19 mouse cellular contexts compared by ENCODE assay signal in the genomic region with DNA sequence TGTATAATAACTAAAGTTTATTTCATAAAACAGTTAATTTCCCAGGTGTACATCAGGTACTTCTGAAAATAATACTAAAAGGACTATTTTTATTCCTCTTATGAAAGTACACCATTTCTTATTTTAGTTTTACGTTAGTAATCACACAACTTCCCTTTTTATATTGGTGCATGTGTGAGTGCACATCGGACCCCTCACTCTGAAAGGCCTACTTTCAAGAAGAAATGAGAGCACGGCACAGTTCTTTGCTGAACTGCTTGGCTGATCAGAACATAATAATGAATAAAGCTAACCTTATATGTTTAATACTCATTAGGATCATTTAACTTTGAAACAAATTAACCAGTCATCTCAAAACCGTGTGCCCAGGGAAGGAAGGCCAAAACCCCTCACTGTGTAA. TPM values are rescaled to one million over a fixed set of nuclear protein-coding genes. Genes with fewer than 3 reads are reported as not detected.
DNase-seq lines count a peak whose midpoint lies in the region; TF ChIP-seq lines count a peak whose summit lies in the region.
"Had no signal": no experiment of that assay in that cellular context is flagged by ENCODE, and none has a peak within 500 bp of the region (broad histone marks: within the 10 kb centered on the region; RNA-seq: fewer than 3 reads in every experiment).

No protein-coding gene starts in this region.

- TF ChIP-seq CTCF in layer of hippocampus, adult 2 months (conservative IDR thresholded peaks at IDR 0.05), result no peak

- H3K27ac ChIP-seq in layer of hippocampus, adult 2 months, result peak overlapping the region; percentile 92; the same call in 1 of the 2 replicates
- H3K27ac ChIP-seq: embryonic facial prominence, embryonic 12.5 days; forebrain, embryonic 15.5 days; heart, embryonic 10.5 days; hindbrain, embryonic 13.5 days; hindbrain, postnatal 0 days had no signal

- no peak for DNase-seq in layer of hippocampus, adult 2 months (ENCODE audit: low spot score in 2 of 2)
- DNase-seq in layer of hippocampus, postnatal 36 days, result no peak
- DNase-seq in spleen, postnatal 36 days (ENCODE audit: low spot score in 2 of 2), result peak; percentile 49 to 51
- no peak for DNase-seq in spleen, postnatal 14 days (ENCODE audit: low spot score in 2 of 2)
- peak; percentile 55 for DNase-seq in MEL-GATA-1-ER (ENCODE audit: extremely low read depth, low read depth)
- DNase-seq in urinary bladder, postnatal 25 days (ENCODE audit: low spot score), result no peak
- DNase-seq in embryo, embryonic 10 days (ENCODE audit: low spot score), result no peak
- DNase-seq: adrenal gland, adult 2 months; adrenal gland, postnatal 25 days; cerebellum, adult 18-20 months; cerebellum, adult 9-11 months; gastrocnemius, postnatal 25 days; heart, postnatal 10 days; heart, postnatal 4 days had no signal

- no peak overlapping the region; the same call in 1 of the 2 replicates for H3K4me3 ChIP-seq in layer of hippocampus, adult 2 months
- H3K4me3 ChIP-seq: embryonic facial prominence, embryonic 12.5 days; forebrain, embryonic 15.5 days; heart, embryonic 10.5 days; hindbrain, embryonic 13.5 days had no signal

RNA-seq across cellular contexts. Expression of a gene that starts 4.4 kb away (rescaled TPM):
- 100 to 1,000 TPM in 1 of 2 experiments, 10 to 100 TPM in 1; 94.6 to 101 TPM for total RNA-seq in layer of hippocampus, adult 2 months (2021)
- 100 to 1,000 TPM; 101 to 103 TPM for total RNA-seq in layer of hippocampus, postnatal 36 days (2021)

Comparison
In these comparisons a context has a peak if more than half of its experiments do, and no peak if none do; other contexts are left out.
1. DNase-seq: peak in spleen, postnatal 36 days (2 of 2) and MEL-GATA-1-ER (single experiment); none in layer of hippocampus, adult 2 months (0 of 2), layer of hippocampus, postnatal 36 days (0 of 2), spleen, postnatal 14 days (0 of 2), urinary bladder, postnatal 25 days (single experiment) and embryo, embryonic 10 days (single experiment).